Mouse (Mus musculus): ENCODE measurements at regions not wholly inside any gene's neighbourhood (a gene's known extent, or its start where the extent isn't known, plus 50 kb on each side); places are given as distances from the start of the nearest gene placed in this dataset.
A peak's percentile ranks its signal among the peaks of the same experiment; 100 is the strongest.

DNA sequence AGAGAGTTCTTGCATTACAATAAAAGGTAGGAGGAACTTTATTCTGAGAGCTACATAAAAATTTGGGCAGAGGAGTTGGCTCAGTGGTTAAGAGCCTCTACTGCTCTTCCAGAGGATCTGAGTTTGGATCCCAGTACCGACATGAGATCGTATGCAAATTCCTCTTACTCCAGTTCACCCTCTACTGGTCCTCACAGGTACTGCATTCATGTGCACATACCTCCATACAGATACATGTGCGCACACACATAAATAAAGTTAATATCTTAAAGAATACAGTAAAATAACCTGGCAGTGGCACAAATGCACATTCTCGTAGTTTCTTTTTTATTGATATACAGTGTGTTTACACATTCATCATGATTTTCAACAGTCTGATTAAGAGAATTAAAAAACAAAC is 232.4 kb downstream of the Vps13c start:
- DNase-seq, result no peak

DNA sequence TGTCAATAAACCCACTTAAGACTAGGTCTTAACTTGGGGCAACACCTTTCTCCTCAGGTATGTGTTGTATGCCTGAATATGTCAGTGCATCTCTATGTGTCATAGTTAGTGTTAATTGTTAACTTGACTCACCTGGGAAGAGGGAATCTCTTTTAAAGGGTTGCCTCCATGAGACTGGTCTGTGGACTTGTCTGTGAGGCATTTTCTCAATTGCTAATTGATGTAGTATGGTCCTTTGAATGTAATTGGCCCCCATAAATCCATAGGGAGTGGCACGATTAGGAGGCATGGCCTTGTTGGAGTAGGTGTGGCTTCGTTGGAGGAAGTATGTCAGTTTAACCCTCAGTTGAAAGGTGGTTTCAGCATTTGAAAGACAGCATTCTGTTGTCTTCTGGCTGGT is 237.1 kb downstream of the Vps13c start:
- no peak for DNase-seq

DNA sequence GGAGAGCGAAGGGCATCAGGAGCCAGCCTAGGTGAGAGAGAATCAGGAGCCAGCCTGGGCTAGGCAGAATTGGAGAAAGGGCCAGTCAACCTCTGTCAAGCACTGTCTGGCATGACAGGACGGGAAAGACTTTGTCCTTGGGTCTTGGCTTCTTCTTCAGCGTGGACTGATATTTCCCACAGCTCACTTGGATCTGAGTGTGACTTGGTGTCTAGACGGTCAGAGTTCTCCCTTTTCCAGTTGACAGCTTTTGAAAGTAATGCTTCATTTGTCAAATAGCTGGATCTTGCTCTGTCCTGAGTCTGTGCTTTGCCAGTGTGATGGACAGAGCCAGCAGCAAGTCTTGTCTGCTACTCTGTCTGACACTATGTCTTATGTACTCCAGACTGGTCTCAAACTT is 243.1 kb downstream of the Vps13c start:
- no peak for DNase-seq

DNA sequence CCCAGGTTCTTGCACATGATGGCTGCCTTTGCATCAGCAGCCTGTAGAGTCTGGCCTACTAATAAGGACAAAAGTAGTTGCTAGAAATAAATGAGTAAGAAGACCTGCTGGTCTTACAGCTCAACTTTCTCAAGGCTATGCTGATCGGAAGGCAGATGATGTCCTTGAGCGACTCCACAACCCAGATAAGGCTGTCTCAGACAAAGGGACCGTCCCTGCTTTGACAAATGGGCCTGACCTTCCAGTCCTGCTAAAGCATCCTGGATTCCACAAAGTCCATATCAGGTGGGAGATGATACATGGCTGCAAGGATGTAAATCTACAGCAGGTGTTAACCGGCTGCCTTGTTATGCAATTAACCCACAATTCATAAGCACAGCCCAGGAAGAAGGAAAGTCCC is 244.8 kb downstream of the Vps13c start:
- no peak for DNase-seq

DNA sequence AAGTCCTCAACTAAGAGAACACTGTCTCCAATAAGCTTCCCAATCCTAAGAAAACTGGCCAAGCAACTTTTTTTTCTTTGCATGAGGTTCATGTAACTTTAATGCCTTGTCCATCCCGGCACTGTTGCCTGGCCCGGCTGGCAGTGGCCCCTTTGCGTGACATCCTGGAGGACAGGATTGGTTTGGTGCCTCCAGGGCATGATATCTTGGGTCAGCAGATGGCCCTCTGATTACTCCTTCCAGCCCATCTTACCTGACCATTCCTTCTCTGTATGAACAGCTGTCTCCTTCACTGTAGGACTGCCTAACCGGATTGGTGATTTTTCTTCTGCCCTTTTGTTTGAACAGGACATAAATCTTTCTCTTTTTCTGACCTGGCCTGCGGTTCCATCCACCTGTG is 254.4 kb downstream of the Vps13c start:
- no peak for DNase-seq

DNA sequence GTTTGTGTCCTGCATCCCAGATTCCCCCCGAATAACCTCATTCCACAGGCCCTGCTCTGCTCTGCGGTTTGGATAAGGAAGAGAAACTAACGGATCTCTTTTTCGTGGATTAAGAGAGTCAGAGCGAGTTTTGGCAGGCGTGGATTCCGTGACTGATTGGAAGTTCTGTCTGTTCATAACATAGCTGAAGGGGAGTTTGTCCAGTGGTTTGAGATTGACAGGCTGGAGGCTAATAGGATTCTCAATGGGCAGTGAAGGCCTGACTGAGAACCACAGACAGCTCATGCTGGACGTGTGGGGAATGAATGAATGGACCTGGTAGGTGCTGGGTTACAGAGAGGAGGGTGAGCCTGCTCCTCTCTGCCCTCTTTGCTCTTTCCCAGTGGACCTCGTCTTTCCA is 269.6 kb downstream of the Vps13c start:
- DNase-seq, result no peak

DNA sequence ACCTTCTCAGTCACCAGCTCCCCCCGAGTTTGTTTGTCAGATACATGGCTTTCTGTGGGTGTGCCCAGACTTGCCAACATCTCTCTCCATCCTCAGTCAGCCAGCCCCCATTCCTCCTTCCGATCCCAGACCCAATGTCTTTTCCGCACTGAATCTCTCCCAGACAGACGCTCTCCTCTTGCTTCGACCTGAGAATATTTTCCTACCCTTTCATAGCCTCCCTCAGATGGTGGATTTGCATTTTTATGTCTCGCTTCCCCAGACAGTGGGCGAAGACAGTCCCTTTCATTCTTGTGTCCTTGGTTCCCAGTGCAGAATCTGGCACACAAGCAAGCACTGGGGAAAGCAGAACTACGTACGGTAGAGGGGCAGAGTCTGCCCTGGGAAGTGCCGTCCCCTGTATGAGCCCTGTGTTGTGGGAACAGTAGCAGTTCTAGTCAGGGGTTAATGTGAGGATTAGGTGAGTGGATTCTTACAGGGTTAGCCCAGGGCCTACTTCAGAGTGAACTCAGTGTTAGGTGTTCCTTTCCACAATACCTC is 275.0 kb downstream of the Vps13c start:
- DNase-seq, result no peak

DNA sequence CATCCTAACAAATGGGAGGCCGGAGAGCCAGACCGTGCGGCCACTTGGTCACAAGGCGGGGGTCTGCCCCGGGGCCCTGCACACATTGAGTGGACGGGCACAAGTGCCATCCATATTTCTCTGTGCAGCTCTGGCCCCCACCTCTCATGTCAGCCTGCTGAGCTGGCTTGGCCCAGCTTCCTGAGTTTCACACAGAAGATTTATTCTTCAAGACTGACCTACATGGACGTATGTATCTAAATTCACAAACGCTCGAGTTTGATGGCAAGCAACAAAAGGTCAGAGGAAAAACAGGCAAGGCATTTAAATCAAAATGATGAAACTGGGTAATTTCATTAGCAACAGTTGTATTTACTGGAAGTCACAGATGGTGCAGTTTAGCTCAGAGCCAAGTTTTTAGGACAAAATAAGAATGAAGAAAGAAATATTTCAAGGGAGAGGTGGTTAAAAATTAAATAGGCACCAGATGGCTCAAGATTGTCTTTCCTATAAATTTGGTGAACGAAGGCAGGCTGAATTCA is 276.1 kb downstream of the Vps13c start:
- DNase-seq, result peak; percentile 5

- DNase-seq, result no peak
Measured at GRCm38 (mm10) chr9:68118266-68118665, 278.1 kb downstream of the Vps13c start.

GRCm38 (mm10) chr9:68122266-68122665 is 282.1 kb downstream of the Vps13c start:
- no peak for DNase-seq

DNA sequence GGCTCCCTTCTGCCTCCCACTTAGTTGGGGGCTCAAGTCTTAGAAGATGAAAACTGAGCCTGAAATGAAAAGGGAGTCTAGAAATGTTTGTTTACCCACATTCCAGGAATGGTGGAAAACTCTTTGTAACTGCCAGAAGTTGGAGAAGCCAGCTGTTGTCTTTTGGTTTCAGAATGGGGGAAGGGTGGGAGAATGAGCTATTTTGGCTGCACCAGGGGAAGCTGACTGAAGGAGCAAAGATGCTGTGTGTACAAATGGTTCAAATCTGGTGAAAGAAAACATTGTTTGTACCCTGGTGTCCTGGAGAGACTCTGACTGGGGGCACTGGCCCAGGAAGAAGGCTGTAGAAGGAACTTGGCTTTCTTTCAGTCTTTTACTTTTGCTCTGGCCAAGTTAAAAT is 291.1 kb downstream of the Vps13c start:
- no peak for DNase-seq

GRCm38 (mm10) chr9:68135446-68136050 is 295.4 kb downstream of the Vps13c start:
- no peak for DNase-seq

DNA sequence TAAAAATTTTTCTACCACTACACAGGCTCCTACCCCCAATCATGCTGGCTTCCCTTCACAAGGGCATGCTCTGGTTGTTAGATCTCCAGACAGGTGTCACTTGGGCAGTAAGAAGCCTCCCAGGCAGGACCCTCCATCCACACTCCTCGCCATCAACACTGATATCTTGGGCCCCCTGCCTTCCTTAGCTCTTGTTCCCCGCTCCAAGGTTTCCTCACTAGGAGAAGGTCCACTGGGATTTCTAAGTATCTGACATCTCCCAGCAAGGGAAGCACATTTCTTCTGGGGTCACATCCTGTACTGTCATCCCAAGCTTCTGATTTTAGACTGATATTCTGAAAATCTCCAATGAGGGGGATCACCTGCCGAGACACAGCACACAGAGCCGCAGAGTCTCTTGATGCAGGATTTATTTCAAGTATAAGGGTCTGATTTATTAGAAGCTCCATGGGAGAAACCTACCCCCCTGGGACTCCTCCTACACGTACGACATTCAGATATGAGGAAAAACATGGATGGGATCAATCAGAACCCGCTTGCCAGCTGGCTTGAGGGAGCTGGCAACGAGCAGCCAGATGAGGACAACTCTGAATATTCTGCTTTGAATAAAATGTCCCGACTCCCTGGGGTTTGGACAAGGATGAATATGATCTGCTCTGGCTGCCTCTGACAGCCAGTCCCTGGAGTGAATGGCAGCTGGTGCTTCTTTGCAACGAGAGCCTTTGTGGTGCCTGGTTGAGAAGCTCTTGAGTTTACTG is 322.8 kb downstream of the Vps13c start:
- no peak for DNase-seq

- no peak for DNase-seq
Measured at GRCm38 (mm10) chr9:68166556-68166955, 326.4 kb downstream of the Vps13c start.

- peak; percentile 11 for DNase-seq
Measured at GRCm38 (mm10) chr9:68188921-68189320, 348.7 kb downstream of the Vps13c start.

DNA sequence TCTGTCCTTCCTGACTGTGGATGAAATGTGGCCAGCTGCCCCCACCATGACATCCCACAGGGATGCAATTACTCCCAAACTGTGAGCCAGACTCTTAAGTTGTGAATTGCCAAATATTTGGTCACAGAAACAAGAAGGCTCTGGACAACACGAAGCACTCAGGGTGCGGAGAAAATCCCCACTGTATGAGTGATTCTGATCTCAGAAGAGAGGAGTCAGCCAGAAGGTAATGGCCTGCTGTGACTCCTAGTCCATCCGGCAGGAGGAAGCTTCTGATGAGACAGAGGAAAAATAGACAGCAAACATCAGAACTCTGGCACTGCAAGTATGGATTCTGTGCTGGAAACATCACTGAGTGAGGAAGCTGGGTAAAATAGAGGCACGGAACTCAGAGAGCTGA is 359.6 kb downstream of the Vps13c start:
- DNase-seq, result no peak

GRCm38 (mm10) chr9:68201031-68201430 is 360.8 kb downstream of the Vps13c start:
- no peak for DNase-seq

DNA sequence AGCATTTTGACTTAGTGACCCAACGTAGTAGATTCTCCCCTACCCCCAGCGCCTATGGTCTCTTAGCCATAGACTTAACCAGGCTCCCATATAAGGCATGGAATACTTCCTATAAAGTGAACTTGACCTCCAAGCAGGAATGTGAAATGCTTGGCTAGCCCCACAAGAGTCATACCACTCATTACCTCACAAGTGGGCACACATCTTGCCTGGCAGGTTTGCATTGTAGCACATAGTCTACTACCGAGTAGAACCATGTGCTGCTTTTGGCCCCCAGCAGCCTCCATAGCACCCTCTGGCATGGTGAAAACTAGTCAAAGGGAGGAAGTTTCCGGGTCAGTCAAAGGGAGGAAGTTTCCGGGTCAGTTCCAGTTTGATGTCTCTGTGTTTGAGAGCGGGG is 385.5 kb downstream of the Vps13c start:
- no peak for DNase-seq

GRCm38 (mm10) chr9:68231131-68231530 is 390.9 kb downstream of the Vps13c start:
- no peak for DNase-seq

DNA sequence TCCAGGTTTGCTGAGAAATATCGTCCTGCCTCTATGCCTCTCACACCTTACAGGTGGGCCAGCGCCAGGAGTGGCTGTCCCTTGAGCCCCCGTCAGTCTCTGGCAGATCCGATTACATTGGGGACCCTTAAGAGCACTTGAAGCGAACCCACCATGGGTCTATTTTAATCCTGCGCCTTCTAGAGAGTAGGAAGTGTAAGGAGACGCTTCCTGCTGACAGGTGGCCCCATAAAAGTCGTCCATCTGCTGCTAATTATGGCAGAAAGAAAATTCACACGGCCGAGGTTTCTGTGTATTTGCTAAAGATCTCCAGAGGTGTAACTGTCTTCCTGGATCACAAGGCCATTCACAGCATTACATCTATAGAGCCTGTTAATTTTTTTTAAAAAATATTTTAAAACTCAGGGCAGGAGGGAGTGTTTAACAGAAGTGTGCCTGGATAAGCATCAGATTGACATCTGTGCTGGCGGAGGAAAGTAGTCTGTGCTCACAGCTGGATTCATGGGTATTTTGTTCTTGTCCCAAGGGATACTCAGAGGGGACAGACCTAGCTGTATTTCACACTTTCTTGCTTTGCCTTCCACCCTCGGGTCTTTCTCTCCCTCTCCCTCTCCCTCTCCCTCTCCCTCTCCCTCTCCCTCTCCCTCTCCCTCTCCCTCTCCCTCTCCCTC is 394.9 kb downstream of the Vps13c start:
- no peak for DNase-seq

DNA sequence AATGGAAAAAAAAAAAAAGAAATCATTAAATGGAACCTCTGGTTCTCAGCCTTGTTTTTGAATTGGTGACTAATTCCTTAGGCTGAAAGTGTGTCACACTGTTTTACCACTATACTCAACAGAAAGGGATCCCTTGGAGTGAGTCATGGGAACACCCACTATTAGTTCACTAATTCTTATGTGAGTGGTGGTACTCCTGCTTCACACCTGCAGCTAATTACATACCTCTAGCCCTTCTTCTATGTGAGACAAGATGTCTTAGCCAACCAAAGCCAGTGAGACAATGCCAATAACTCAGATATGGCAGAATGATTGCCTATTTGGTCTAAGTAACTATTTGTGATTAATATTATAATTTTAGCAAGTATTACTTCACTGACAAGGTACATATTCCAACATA is 398.9 kb downstream of the Vps13c start:
- no peak for DNase-seq

- no peak for DNase-seq
Measured at GRCm38 (mm10) chr9:68239551-68239950, 399.4 kb downstream of the Vps13c start.

DNA sequence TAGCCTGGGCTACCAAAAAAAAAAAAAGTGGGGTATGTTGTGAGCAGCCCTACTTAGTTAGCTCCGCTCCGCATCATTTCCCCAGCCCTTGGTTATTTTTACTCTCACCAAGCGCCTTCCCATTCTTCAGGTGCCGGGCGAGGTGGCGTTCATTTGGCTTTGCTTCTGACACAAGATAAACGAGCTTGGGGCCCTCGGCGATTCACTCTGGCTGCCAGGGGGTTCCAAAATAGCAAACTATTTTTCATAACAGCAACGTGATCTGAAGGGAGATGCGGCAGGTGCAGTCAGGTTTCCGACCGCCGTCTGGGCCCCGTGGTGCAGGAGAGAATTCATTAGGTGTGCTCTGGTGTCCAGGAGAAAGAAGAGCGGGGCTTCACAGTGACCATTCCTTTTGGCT is 403.6 kb upstream of the Rora start:
- DNase-seq, result no peak

- DNase-seq, result peak; percentile 9
Measured at GRCm38 (mm10) chr9:68254218-68254617, 399.4 kb upstream of the Rora start.
